Mouse (Mus musculus) heart, embryonic 11.5 days (tissue): ENCODE results near the gene Cpe. TPM values are rescaled to one million over a fixed set of nuclear protein-coding genes. Genes with fewer than 3 reads are reported as not detected.

ENCODE experiments used
- ATAC-seq: fragments of 200-750 bp; cut with Nextera tagmentation; replicated peaks from 2 replicates; pipeline ENCODE4 v1.8.0; 2017; ENCODE audit warnings: moderate library complexity; ENCODE audit not compliant: insufficient number of reproducible peaks, low FRiP score, low TSS enrichment
- H3K27ac ChIP-seq: fragments of 300-500 bp; sonication (generic); 2 replicates; pipeline ENCODE4 v1.5.1; 2014; ENCODE audit warnings: mild to moderate bottlenecking, low read depth, low read length
- H3K27me3 ChIP-seq: fragments of 300-500 bp; sonication (generic); 2 replicates; pipeline ENCODE4 v1.6.1; 2014; ENCODE audit warnings: mild to moderate bottlenecking, low read length, mixed read lengths; ENCODE audit not compliant: control insufficient read depth, insufficient read depth
- H3K36me3 ChIP-seq: fragments of 300-500 bp; sonication (generic); 2 replicates; pipeline ENCODE4 v1.6.1; 2014; ENCODE audit warnings: mild to moderate bottlenecking, low read length, moderate library complexity, mixed read lengths; ENCODE audit not compliant: control insufficient read depth, insufficient read depth
- H3K4me1 ChIP-seq: fragments of 300-500 bp; sonication (generic); 2 replicates; pipeline ENCODE4 v1.6.1; 2014; ENCODE audit warnings: low read length; ENCODE audit not compliant: control insufficient read depth, insufficient read depth
- H3K4me2 ChIP-seq: fragments of 300-500 bp; sonication (generic); 2 replicates; pipeline ENCODE4 v1.6.1; 2014; ENCODE audit warnings: mild to moderate bottlenecking, moderate library complexity
- H3K4me3 ChIP-seq: fragments of 300-500 bp; sonication (generic); 2 replicates; pipeline ENCODE4 v1.5.1; 2014; ENCODE audit warnings: low read depth, low read length
- H3K9ac ChIP-seq: fragments of 300-500 bp; sonication (generic); 2 replicates; pipeline ENCODE4 v1.6.1; 2014; ENCODE audit warnings: mild to moderate bottlenecking, low read depth, low read length, moderate library complexity
- H3K9me3 ChIP-seq: fragments of 300-500 bp; sonication (generic); replicated peaks from 2 replicates; pipeline ENCODE4 v1.6.1; 2016; ENCODE audit warnings: low read length; ENCODE audit not compliant: control insufficient read depth
- WGBS: fragments of 180-500 bp; shearing (Covaris S2); extraction: QIAGEN DNeasy Blood & Tissue Kit; methylation state at CpG from one replicate; pipeline ENCODE4 v1.1.7; 2014; ENCODE audit not compliant: insufficient replicate concordance; 5-methylcytosine and 5-hydroxymethylcytosine counted together
- polyA plus RNA-seq: library from polyadenylated mRNA; unstranded; fragments of >200 nt; fragmentation: Nextera tagmentation; extraction: Ambion mirVana; gene quantifications from 2 replicates; pipeline ENCODE4 v1.2.1, GENCODE M21; 2014

Gene Cpe
- polyA plus RNA-seq, 1 experiment from 2014 or later = 122 TPM

DNA sequence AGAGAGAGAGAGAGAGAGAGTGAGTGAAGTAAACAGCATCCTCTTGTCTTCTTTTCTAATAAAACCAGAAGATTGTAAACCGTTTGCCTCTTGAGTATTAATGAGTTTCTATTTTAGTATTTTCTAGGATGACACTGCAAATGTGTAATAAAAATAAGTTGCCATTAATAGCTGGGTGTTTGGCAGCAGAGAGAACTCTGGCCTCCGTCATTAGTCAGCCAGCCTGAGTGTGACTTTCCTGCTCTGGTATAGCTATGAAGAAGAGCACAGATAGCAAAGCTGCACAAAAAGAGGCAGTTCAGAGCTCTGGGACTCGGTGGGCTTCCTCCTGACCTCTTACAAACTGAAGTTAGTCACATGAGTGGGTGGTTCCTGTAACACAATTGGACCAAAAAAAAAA is 27.3 kb downstream of the Cpe start:
- no peak overlapping the region for H3K4me3 ChIP-seq
- H3K4me2 ChIP-seq = no peak overlapping the region
- H3K27ac ChIP-seq = no peak overlapping the region
- H3K27me3 ChIP-seq = no peaks in the 10 kb centered on the region
- H3K4me1 ChIP-seq = no peaks in the 10 kb centered on the region
- H3K9me3 ChIP-seq = no peaks in the 10 kb centered on the region
- 43% methylated on average over 3 of the region's 3 CpGs for WGBS
- ATAC-seq = no peak
- H3K36me3 ChIP-seq = no peaks in the 10 kb centered on the region
- no peak overlapping the region for H3K9ac ChIP-seq

DNA sequence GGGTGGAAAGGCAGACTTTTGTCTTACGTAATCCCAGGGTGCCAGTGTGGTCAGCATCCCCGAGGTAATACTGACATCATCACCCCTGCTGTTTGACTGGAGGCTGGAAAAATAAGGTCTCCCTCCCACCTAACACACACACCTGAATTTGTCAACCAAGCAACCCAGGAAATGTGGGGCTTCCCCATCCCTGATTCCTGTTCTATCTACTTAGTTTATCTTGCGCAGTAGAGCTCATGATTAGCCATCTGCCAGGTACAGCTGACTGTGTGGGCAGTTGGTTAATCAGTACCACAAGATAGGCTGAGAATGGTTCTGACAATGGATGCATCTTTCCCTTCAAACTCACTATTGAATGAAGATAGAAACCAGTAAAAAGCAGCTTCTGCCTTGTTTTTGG is 28.0 kb downstream of the Cpe start:
- Histone ChIP-seq H3K4me2 (no peak overlapping the region), H3K36me3 (no peaks in the 10 kb centered on the region), H3K9ac (no peak overlapping the region), H3K4me1 (no peaks in the 10 kb centered on the region), H3K9me3 (no peaks in the 10 kb centered on the region), H3K27me3 (no peaks in the 10 kb centered on the region), H3K4me3 (no peak overlapping the region), H3K27ac (no peak overlapping the region)
- WGBS = 67% methylated on average over 3 of the region's 3 CpGs
- ATAC-seq = no peak

DNA sequence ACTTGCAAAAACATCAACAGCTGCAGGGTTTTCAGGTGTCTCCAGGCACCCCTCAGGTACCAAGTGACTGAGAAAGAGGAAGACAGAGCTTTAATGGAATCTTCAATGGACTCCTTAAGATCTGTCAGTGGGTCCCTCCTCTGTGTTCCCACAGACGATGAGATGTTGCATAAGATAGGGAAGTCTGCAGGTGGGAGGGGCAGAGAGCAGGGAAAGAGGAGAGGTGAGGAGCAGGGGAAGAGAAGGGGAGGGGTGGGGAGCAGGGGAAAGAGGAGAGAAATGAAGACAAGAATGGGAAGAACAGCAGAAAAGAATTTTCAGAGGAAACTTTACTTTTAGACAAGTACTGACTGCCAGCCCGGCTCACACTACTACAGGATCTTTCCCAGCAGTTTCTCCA is 28.5 kb downstream of the Cpe start:
- WGBS = 46% methylated on average over 2 of the region's 2 CpGs
- Histone ChIP-seq H3K27ac (no peak overlapping the region), H3K9me3 (no peaks in the 10 kb centered on the region), H3K4me1 (no peaks in the 10 kb centered on the region), H3K9ac (no peak overlapping the region), H3K36me3 (no peaks in the 10 kb centered on the region), H3K4me2 (no peak overlapping the region), H3K27me3 (no peaks in the 10 kb centered on the region), H3K4me3 (no peak overlapping the region)
- ATAC-seq = no peak

DNA sequence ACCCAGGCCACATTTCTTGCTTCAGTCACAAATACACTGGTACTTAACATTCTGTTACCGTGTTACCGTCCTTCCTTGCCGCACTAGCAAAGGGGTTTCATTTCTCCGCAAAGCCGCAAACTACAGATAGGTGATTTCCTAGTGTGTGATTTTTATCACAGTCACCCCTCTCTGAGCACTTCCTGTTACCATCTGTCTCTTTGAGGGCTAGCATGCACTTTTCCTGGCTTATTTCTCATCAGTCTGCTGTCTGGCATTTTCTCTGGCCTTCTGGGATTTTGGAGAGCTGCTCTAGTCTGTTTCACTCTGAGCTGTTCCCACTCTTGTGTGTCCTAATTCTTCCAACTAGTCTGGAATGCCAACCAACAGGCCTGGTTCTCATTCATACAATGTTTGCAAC is 33.8 kb downstream of the Cpe start:
- 73% methylated on average over 5 of the region's 5 CpGs for WGBS
- Histone ChIP-seq H3K4me1 (no peaks in the 10 kb centered on the region), H3K9me3 (no peaks in the 10 kb centered on the region), H3K4me3 (no peak overlapping the region), H3K27ac (no peak overlapping the region), H3K9ac (no peak overlapping the region), H3K27me3 (no peaks in the 10 kb centered on the region), H3K36me3 (no peaks in the 10 kb centered on the region), H3K4me2 (no peak overlapping the region)
- ATAC-seq = no peak

DNA sequence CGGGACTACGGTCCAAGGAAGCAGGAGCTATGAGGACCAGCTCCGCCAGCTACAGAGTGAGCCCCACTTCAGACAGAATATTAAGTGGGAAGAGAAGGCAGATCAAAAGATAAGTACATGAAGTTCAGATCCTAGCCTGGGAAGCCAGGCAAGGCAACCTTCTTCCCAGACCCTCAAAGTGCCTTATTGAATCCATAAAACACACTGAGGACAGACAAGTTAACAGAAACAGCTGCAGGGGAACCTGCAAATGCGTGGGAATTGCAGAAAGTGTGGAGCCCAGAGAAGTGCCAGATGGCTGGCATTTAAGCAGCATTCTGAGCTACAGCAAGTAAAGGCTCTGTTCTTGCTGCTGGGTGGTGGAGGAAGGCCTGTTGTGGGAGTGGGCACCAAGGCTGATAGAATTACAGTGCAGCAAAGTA is 34.9 kb downstream of the Cpe start:
- no peak overlapping the region for H3K9ac ChIP-seq
- no peak overlapping the region for H3K4me3 ChIP-seq
- H3K27ac ChIP-seq = no peak overlapping the region
- 82% methylated on average over 4 of the region's 4 CpGs for WGBS
- H3K27me3 ChIP-seq = no peaks in the 10 kb centered on the region
- no peak overlapping the region for H3K4me2 ChIP-seq
- no peaks in the 10 kb centered on the region for H3K36me3 ChIP-seq
- ATAC-seq = no peak
- H3K9me3 ChIP-seq = no peaks in the 10 kb centered on the region
- no peaks in the 10 kb centered on the region for H3K4me1 ChIP-seq

DNA sequence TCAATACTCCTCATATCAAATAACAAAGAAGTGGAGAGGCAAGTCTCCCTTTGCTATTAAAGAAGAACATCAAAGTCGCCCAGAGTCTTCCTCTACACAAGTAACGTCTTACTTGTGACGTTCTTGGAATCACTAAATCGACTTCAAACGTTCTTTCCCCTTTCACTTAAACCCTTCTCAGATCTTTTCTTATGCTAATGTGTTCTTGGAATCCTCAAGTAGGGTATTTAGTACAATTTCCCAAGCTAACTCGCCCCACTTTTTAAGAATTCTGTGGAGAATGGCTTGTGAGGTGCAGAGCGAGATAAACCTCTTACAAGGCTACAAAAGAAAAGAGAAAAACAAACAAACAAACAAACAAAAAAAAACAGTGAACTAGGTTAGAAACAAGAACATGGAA is 35.3 kb downstream of the Cpe start:
- Histone ChIP-seq H3K4me3 (no peak overlapping the region), H3K27ac (no peak overlapping the region), H3K4me1 (no peaks in the 10 kb centered on the region), H3K36me3 (no peaks in the 10 kb centered on the region), H3K4me2 (no peak overlapping the region), H3K27me3 (no peaks in the 10 kb centered on the region), H3K9ac (no peak overlapping the region), H3K9me3 (no peaks in the 10 kb centered on the region)
- WGBS = 54% methylated on average over 7 of the region's 7 CpGs
- ATAC-seq = no peak

DNA sequence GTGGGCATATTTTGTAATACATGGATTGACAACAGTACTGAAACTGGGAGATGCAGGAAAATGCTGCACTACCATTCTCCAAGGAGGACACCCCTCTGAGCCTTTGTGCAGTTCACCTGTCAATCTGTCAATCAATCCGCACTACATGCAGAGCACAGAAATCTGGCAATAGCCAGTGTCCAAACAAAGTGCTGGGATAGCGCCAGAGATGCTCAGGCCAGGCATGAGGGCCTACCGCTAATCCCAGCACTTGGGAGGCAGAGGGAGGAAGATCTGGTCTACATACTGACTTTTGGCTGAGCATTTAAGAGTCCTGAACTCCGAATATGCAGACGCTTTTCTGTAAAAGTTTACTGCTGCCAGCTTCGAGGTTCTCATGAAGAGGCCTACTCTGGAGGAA is 37.0 kb downstream of the Cpe start:
- WGBS = 83% methylated on average over 6 of the region's 6 CpGs
- H3K4me3 ChIP-seq = no peak overlapping the region
- no peak overlapping the region for H3K9ac ChIP-seq
- no peak for ATAC-seq
- H3K9me3 ChIP-seq = no peaks in the 10 kb centered on the region
- no peaks in the 10 kb centered on the region for H3K4me1 ChIP-seq
- no peaks in the 10 kb centered on the region for H3K27me3 ChIP-seq
- H3K4me2 ChIP-seq = no peak overlapping the region
- no peak overlapping the region for H3K27ac ChIP-seq
- H3K36me3 ChIP-seq = no peaks in the 10 kb centered on the region

DNA sequence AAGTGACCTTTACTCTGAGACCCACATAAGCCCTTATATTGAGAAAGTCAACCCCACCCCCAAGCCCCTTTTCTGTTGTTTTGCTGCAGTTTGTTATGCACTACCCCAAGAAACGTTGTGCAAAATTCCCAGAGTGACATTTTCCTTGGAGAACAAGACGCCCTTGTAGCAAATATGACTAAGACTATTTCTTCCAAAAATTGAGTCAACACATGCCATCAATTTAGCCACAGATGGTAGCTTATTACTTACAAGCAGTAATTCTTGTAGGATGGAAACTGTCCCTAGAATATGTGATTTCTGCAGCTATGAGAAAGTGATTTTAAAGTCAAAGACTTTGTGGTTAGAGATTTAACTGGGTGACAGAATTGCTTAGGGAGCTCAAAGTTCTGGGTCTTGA is 37.8 kb downstream of the Cpe start:
- H3K27ac ChIP-seq = no peak overlapping the region
- no peak for ATAC-seq
- no peaks in the 10 kb centered on the region for H3K36me3 ChIP-seq
- H3K9ac ChIP-seq = no peak overlapping the region
- no peaks in the 10 kb centered on the region for H3K9me3 ChIP-seq
- no peaks in the 10 kb centered on the region for H3K4me1 ChIP-seq
- 79% methylated on average over 2 of the region's 2 CpGs for WGBS
- H3K4me2 ChIP-seq = no peak overlapping the region
- no peaks in the 10 kb centered on the region for H3K27me3 ChIP-seq
- H3K4me3 ChIP-seq = no peak overlapping the region

DNA sequence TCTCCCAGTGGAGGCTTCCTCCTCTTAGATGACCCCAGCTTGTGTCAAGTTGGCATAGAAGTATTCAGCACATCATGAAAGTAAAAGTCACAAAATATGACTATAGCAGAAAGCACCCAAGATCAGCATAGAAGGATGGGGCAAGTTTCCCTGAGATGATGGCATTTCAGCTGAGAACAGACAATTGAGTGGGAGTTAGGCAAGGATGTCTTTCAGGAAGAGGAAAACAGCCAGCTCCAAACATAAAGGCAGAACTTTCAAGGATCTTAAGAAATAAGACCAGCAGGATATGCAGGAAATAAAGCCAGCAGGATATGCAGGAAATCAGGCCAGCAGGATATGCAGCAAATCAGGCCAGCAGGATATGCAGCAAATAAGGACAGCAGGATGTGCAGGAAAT is 40.6 kb downstream of the Cpe start:
- Histone ChIP-seq H3K36me3 (no peaks in the 10 kb centered on the region), H3K27ac (no peak overlapping the region), H3K27me3 (no peaks in the 10 kb centered on the region), H3K9ac (no peak overlapping the region), H3K4me1 (no peaks in the 10 kb centered on the region), H3K4me2 (no peak overlapping the region), H3K9me3 (no peaks in the 10 kb centered on the region), H3K4me3 (no peak overlapping the region)
- ATAC-seq = no peak
